Mouse (Mus musculus): ENCODE data around the gene Kctd19. TPM values are rescaled to one million over a fixed set of nuclear protein-coding genes. Genes with fewer than 3 reads are reported as not detected.

Gene Kctd19
- polyA plus RNA-seq, 1 experiment from 2014 or later = not detected

DNA sequence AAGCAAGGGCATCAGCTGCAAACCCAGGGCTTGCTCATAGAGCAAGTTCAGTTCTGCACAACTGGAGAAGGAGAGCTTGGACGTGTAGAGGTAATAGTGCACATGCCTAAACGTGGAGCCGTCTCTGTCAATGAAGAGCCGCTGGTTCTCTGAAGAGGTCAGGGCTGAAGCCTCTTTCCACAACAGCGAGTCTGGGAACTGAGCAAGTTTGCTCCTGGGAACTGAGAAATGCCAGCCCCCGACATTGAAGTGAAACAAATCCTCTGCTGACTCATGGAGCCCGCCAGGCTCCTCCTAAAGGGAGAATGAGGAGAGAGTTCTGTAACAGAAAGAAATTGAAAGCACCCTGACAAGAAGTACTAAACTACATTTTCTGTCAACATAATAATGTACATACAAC, 5.0 kb downstream of the Kctd19 start:
- Histone ChIP-seq H3K4me1 (peaks cover under 1% of the 10 kb centered on the region), H3K27ac (no peak overlapping the region), H3K4me2 (replicated peaks) (no peak overlapping the region), H3K9me3 (replicated peaks) (no peaks in the 10 kb centered on the region), H3K36me3 (no peaks in the 10 kb centered on the region), H3K9ac (no peak overlapping the region), H3K27me3 (peaks cover 6% of the 10 kb centered on the region; the same call in 1 of the 2 replicates), H3K4me3 (no peak overlapping the region)
- 66% methylated on average over 7 of the region's 7 CpGs for WGBS
- no peak for ATAC-seq (ENCODE audit: low FRiP score)

DNA sequence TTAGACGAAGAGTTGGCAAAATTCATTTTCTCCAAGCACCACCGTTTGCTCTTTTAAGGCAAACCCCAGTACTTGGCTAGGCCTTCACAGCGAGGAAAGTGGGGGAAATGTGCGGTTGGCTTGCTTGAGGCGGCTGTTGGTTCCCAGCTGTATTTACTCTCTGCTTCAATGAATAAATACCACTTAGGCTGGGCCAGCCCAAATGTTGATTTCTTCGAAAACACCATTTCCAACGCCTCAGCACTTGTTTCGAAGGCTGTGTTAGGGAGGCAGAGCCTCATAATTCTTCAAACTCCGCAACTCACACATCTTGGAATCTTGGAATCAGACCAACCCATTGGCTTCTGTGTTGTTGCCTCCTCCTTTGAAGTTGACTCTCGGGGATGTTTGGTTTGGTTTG, 6.9 kb downstream of the Kctd19 start:
- 83% methylated on average over 10 of the region's 10 CpGs for WGBS
- H3K9ac ChIP-seq = no peak overlapping the region

DNA sequence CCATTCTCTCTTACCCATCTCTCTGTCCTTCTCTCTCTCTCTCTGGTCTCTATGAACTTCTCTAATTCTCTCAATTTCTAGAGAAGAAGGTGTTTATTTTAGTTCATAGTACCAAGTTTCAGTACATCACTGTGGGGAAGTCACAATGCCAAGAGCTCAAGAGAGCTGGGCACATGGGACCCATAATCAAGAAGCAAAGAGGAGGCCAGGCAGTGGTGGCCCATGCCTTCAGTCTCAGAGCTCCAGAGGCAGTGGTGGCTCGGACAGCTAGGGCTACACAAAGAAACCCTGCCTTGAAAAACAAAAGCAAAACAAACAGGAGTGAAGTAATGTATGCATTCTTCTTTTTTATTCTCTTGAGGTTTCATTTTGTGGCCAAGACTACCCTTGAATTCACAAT, 8.8 kb downstream of the Kctd19 start:
- Histone ChIP-seq H3K9ac (no peak overlapping the region), H3K4me1 (no peaks in the 10 kb centered on the region), H3K4me3 (no peak overlapping the region), H3K27me3 (no peaks in the 10 kb centered on the region), H3K36me3 (no peaks in the 10 kb centered on the region), H3K4me2 (replicated peaks) (no peak overlapping the region), H3K9me3 (replicated peaks) (0 out of 2 replicates have a peak, but pooled peaks cover 3% of the 10 kb centered on the region), H3K27ac (no peak overlapping the region)
- ATAC-seq (ENCODE audit: low FRiP score) = no peak
- 47% methylated on average over 1 of the region's 1 CpGs for WGBS

More for the DNA sequence above, 6.9 kb downstream of the Kctd19 start:
- Histone ChIP-seq H3K4me2 (replicated peaks) (no peak overlapping the region), H3K27me3 (no peaks in the 10 kb centered on the region), H3K36me3 (no peaks in the 10 kb centered on the region), H3K27ac (no peak overlapping the region), H3K4me3 (no peak overlapping the region), H3K4me1 (no peaks in the 10 kb centered on the region), H3K9me3 (replicated peaks) (no peaks in the 10 kb centered on the region)
- ATAC-seq (ENCODE audit: low FRiP score) = no peak

DNA sequence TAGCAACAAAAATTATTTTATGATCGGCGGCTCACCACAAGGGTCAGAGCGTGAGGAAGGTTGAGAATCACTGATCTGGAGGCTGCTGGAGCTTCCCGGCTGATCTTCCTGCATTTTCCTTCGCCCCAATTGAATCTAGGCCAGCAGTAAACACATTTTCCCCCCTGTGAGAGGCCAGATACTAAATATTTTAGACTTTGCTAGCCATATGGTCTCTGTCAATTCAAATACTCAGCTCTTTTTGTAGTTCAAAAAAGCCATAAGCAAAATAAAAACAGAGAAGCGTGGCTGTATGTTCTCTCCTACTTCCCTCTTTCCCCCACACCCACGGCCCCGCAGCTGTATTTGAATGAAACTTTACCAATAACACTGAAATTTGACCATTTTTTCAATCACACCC, 9.8 kb downstream of the Kctd19 start:
- no peak for ATAC-seq (ENCODE audit: low FRiP score)
- H3K4me2 ChIP-seq (replicated peaks) = no peak overlapping the region
- H3K36me3 ChIP-seq = no peaks in the 10 kb centered on the region
- H3K27ac ChIP-seq = no peak overlapping the region
- no peaks in the 10 kb centered on the region for H3K4me1 ChIP-seq
- H3K27me3 ChIP-seq = no peaks in the 10 kb centered on the region
- 92% methylated on average over 8 of the region's 8 CpGs for WGBS
- H3K4me3 ChIP-seq = no peak overlapping the region
- H3K9me3 ChIP-seq (replicated peaks) = 0 out of 2 replicates have a peak, but pooled peaks cover 3% of the 10 kb centered on the region
- H3K9ac ChIP-seq = no peak overlapping the region

DNA sequence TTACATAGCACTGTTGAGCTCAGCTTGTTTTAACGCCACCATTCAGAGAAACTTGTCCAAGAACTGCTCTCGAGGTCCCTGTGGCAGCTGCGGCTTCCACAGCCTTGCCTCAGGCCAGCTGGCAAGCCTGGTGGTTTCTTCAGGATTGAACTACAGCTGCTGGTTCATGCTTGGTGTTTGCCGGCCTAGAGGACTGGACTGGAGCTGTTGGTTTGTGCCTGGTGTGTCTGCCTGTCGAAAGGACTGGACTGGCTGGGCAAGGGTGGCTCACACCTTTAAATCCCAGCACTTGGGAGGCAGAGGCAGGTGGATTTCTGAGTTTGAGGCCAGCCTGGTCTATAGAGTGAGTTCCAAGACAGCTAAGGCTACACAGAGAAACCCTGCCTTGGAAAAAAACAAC, 13.3 kb downstream of the Kctd19 start:
- Histone ChIP-seq H3K9ac (no peak overlapping the region), H3K36me3 (no peaks in the 10 kb centered on the region), H3K4me1 (no peaks in the 10 kb centered on the region), H3K4me2 (replicated peaks) (no peak overlapping the region), H3K4me3 (no peak overlapping the region), H3K27ac (no peak overlapping the region), H3K9me3 (replicated peaks) (0 out of 2 replicates have a peak, but pooled peaks cover 3% of the 10 kb centered on the region), H3K27me3 (no peaks in the 10 kb centered on the region)
- 89% methylated on average over 5 of the region's 5 CpGs for WGBS
- no peak for ATAC-seq (ENCODE audit: low FRiP score)

DNA sequence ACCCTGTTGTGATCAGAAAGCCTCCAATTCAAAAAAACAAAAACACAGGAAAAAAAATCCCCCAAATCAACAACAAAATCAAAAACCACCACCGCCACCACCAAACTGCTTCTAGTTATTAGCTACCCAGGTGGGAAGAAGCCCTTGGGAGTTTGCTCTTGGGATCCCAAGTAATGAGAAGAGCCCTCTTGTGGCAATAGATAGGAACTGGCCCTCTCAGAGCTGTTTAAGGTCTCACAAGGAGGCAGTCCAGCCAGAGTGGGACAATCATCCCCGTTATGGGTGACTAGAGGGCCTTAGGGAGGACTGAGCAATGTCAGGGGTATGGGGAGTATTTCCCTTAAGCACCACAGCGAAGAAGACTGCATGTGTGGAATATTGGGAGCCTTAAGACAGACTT, 15.6 kb downstream of the Kctd19 start:
- Histone ChIP-seq H3K27me3 (no peaks in the 10 kb centered on the region), H3K36me3 (no peaks in the 10 kb centered on the region), H3K27ac (no peak overlapping the region), H3K4me1 (no peaks in the 10 kb centered on the region), H3K4me2 (replicated peaks) (no peak overlapping the region), H3K9ac (no peak overlapping the region), H3K4me3 (no peak overlapping the region), H3K9me3 (replicated peaks) (0 out of 2 replicates have a peak, but pooled peaks cover 3% of the 10 kb centered on the region)
- 41% methylated on average over 3 of the region's 3 CpGs for WGBS
- no peak for ATAC-seq (ENCODE audit: low FRiP score)

DNA sequence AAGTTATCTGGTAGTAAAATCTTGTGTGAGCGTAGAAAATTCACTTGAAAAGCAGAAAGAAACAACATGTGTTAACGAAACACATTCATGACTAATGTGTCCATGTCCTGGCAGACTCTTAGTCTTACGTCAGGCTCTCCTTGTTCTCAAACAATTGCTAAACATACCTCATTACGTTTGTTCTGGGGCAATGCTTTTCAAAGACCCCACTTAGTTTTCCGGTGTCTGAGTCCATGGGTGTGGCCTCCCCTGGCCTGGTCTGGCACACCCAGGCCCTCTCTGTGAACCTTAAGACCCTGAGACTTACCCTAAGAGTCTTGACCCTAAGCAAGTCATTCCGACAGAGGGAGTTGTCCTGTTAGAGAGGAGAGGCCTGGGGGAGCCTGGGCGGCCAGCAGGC, 19.4 kb downstream of the Kctd19 start:
- 67% methylated on average over 7 of the region's 7 CpGs for WGBS
- ATAC-seq (ENCODE audit: low FRiP score) = no peak
- H3K36me3 ChIP-seq = no peaks in the 10 kb centered on the region
- H3K4me2 ChIP-seq (replicated peaks) = no peak overlapping the region
- H3K27me3 ChIP-seq = no peaks in the 10 kb centered on the region
- no peaks in the 10 kb centered on the region for H3K4me1 ChIP-seq
- no peak overlapping the region for H3K9ac ChIP-seq
- no peaks in the 10 kb centered on the region for H3K9me3 ChIP-seq (replicated peaks)
- H3K27ac ChIP-seq = no peak overlapping the region
- H3K4me3 ChIP-seq = no peak overlapping the region

DNA sequence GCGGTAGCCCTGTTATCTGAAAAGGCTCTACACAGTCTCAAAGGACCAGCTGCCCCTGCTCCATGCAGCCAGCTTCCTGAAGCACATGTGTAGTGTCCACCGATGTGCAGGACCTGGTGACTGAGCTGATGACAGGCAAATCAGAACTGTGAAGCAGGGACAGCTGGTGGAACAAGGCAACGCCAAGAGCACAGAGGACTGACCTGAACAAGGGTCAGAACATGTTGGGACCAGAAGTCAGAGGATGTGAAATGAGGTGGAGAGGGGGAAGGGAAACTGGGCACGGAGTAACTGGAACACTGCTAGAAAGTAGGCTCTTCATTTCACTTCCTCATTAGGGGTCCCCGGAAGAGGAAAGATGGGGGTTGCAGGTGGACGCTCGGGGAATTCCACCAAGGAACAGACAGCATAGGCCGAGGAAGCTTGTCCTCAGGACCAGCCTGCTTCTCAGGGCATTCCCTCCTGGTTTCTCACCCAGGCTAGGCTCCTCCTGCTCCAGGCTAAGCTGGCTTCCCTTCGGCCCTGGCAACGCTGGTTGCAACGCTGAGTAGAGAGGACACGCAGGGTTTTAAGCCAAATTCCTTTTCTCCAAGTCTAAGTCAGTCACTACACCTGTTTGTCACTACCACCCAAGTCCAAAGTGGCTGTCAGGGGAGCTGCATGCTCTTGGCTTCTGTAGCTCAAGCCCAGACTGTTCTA, 20.1 kb downstream of the Kctd19 start:
- ATAC-seq (ENCODE audit: low FRiP score) = no peak
- no peaks in the 10 kb centered on the region for H3K9me3 ChIP-seq (replicated peaks)
- H3K4me2 ChIP-seq (replicated peaks) = no peak overlapping the region
- WGBS = 86% methylated on average over 12 of the region's 12 CpGs
- H3K9ac ChIP-seq = no peak overlapping the region
- no peaks in the 10 kb centered on the region for H3K4me1 ChIP-seq
- H3K27me3 ChIP-seq = no peaks in the 10 kb centered on the region
- no peak overlapping the region for H3K4me3 ChIP-seq
- H3K27ac ChIP-seq = no peak overlapping the region
- H3K36me3 ChIP-seq = no peaks in the 10 kb centered on the region

DNA sequence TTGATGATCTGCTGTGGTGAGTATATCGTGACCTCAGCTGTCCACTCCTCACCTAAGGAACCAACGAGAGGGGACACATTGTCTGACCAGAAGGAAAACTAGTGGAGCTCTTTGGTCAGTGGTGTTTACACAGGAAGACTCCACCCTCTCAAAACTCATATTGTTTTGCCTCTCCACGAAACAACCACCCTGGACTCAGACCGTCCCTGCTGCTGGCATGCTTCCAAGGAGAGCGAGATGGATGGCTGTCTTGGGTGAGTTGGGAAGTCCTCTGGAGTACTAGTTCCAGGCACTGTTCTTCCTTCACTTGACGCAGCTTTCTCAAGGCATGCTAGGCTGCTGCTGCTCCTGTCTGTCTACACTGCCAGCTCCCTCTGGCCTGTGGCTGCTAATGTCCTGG, 24.2 kb downstream of the Kctd19 start:
- no peaks in the 10 kb centered on the region for H3K27me3 ChIP-seq
- H3K36me3 ChIP-seq = no peaks in the 10 kb centered on the region
- H3K4me2 ChIP-seq (replicated peaks) = no peak overlapping the region
- no peak overlapping the region for H3K9ac ChIP-seq
- H3K4me3 ChIP-seq = no peak overlapping the region
- no peak for ATAC-seq (ENCODE audit: low FRiP score)
- 69% methylated on average over 6 of the region's 6 CpGs for WGBS
- no peak overlapping the region for H3K27ac ChIP-seq
- H3K4me1 ChIP-seq = no peaks in the 10 kb centered on the region
- H3K9me3 ChIP-seq (replicated peaks) = no peaks in the 10 kb centered on the region

DNA sequence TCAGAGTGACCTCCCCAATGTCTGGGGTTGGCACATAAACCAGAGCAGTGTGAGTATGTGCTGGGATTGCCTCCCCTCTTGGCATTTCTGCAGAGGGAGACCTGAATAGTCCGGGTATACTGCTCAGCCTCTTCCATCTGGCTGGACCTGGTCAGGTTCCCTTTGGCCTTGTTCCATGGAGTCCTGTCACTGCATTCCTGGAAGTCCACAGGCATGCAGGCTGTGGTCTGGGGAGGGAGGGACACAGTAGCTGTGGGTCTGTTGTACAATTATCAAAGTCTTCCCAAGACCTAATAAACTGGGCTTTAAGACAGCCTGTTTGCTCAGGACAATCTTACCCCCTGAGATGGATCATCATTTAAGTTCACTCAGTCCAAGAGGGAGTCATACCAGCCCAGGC, 26.2 kb downstream of the Kctd19 start:
- Histone ChIP-seq H3K4me2 (replicated peaks) (no peak overlapping the region), H3K36me3 (no peaks in the 10 kb centered on the region), H3K27me3 (no peaks in the 10 kb centered on the region), H3K4me1 (no peaks in the 10 kb centered on the region), H3K9ac (no peak overlapping the region), H3K27ac (no peak overlapping the region), H3K4me3 (no peak overlapping the region), H3K9me3 (replicated peaks) (no peaks in the 10 kb centered on the region)
- no peak for ATAC-seq (ENCODE audit: low FRiP score)
- 89% methylated on average over 1 of the region's 1 CpGs for WGBS

DNA sequence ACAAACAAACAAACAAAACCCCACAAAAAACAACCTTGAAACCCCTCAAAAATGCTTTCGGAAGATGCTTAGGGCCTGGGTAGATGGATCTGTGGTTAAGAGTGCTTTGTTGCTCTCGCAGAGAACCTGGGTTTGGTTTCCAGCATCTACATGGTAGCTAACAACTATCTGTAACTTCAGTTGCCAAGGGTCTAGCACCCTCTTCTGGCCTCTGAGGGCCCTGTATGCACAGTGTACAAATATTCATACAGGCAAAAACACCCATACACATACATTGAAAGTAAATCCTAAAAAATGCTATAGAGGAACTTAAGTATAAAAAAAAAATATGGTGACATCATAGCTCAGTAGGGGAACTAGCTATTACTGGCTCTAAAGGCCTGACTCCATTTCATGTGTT, 29.2 kb downstream of the Kctd19 start:
- Histone ChIP-seq H3K4me1 (0 out of 2 replicates have a peak, but pooled peaks cover under 1% of the 10 kb centered on the region), H3K9me3 (replicated peaks) (no peaks in the 10 kb centered on the region), H3K27me3 (no peaks in the 10 kb centered on the region), H3K9ac (no peak overlapping the region), H3K27ac (no peak overlapping the region), H3K4me2 (replicated peaks) (no peak overlapping the region), H3K4me3 (no peak overlapping the region), H3K36me3 (no peaks in the 10 kb centered on the region)
- ATAC-seq (ENCODE audit: low FRiP score) = no peak
- 91% methylated on average over 2 of the region's 2 CpGs for WGBS

DNA sequence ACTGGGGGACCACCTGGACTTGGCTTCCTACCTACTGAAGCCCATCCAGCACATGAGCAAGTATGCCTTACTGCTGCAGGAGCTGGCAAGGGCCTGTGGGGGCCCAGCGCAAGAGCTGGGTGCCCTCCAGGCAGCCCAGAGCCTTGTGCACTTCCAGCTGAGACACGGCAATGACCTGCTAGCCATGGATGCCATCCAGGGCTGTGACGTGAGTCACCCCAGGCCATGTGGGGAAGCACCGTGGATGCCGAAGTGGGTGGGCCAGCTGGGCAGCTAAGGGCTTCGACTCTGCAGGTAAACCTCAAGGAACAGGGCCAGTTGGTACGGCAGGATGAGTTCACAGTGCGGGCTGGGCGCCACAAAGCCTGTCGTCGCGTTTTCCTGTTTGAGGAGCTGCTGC, 33.0 kb downstream of the Kctd19 start:
- H3K4me2 ChIP-seq (replicated peaks) = no peak overlapping the region
- no peak overlapping the region for H3K27ac ChIP-seq
- no peak for ATAC-seq (ENCODE audit: low FRiP score)
- no peaks in the 10 kb centered on the region for H3K27me3 ChIP-seq
- H3K9me3 ChIP-seq (replicated peaks) = no peaks in the 10 kb centered on the region
- no peak overlapping the region for H3K4me3 ChIP-seq
- H3K4me1 ChIP-seq = peaks cover 10% of the 10 kb centered on the region; the same call in 1 of the 2 replicates
- no peak overlapping the region for H3K9ac ChIP-seq
- no peaks in the 10 kb centered on the region for H3K36me3 ChIP-seq
- WGBS = 83% methylated on average over 12 of the region's 12 CpGs

DNA sequence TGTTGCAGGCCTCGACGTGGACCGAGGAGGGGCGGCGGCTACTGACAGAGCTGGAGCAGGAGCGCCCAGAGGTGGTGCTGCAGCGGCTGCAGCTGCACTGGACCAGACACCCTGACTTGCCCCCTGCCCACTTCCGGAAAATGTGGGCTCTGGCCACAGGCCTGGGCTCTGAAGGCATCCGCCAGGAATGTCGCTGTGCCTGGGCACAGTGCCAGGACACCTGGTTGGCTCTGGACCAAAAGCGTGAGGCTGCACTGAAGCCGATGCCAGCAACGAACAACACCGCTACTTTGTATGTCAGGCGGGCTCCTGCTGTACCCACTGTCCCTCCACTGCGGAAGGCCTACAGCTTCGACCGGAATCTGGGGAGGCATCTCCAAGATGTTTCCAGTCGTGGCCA, 34.6 kb downstream of the Kctd19 start:
- Histone ChIP-seq H3K4me2 (replicated peaks) (no peak overlapping the region), H3K4me3 (no peak overlapping the region), H3K9me3 (replicated peaks) (peaks cover 5% of the 10 kb centered on the region; the same call in 1 of the 2 replicates), H3K4me1 (peaks cover 15% of the 10 kb centered on the region; the same call in 1 of the 2 replicates), H3K36me3 (no peaks in the 10 kb centered on the region), H3K27me3 (no peaks in the 10 kb centered on the region), H3K9ac (no peak overlapping the region), H3K27ac (0 out of 2 replicates have a peak overlapping the region, but pooled peaks have one; percentile 23)
- ATAC-seq (ENCODE audit: low FRiP score) = no peak
- 74% methylated on average over 19 of the region's 19 CpGs for WGBS
